Mouse (Mus musculus): ENCODE data around the gene Dntt. TPM values are rescaled to one million over a fixed set of nuclear protein-coding genes. Genes with fewer than 3 reads are reported as not detected.

Gene Dntt
- total and polyA plus RNA-seq, 3 experiments = not detected

GRCm38 (mm10) chr19:40995449-40996401 is 33.4 kb upstream of the Dntt start:
- ATAC-seq (ENCODE audit: extremely low read depth, insufficient number of reproducible peaks, low FRiP score, poor library complexity, severe bottlenecking) = no peak
- Histone ChIP-seq H3K4me1 (ENCODE audit: insufficient read depth, low read depth, low read length) (no peaks in the 10 kb centered on the region), H3K4me3 (ENCODE audit: low read depth, low read length) (no peak overlapping the region), H3K27me3 (ENCODE audit: insufficient read depth, low read length) (no peaks in the 10 kb centered on the region; the same call in none of the 2 replicates), H3K36me3 (replicated peaks) (no peaks in the 10 kb centered on the region), H3K9me3 (replicated peaks) (no peaks in the 10 kb centered on the region)
- DNase-seq (ENCODE audit: low spot score) = no peak
- TF ChIP-seq GATA1 (IDR thresholded peaks at IDR 0.05; ENCODE audit: borderline replicate concordance, low read length) (no peak), CTCF (IDR thresholded peaks at IDR 0.05; ENCODE audit: low read depth, low read length) (no peak), POLR2AphosphoS5 (IDR thresholded peaks at IDR 0.05; ENCODE audit: insufficient replicate concordance, low read depth, low read length) (no peak), GATA2 (IDR thresholded peaks at IDR 0.05; ENCODE audit: borderline replicate concordance, low read depth, low read length) (no peak), TAL1 (conservative IDR thresholded peaks at IDR 0.05; ENCODE audit: low read depth, low read length) (no peak)

DNA sequence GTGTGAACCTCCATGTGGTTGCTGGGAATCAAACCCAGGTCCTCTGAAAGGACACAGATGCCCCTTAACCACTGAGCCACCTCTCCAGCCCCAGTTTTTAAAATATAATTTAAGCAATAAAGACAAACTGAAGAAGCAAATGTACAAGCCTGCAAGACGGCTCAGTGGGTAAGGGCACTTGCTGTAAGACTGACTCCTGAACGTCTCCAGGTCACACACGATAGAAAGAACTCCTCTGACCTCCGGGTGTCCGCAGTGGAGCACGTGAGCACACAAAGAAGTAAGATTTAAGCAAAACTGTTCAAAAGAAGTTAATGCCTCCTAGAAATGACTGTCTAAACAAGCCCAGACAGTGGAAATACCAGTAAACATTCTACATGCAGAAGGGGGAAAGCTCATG is 32.4 kb upstream of the Dntt start:
- no peaks in the 10 kb centered on the region for H3K36me3 ChIP-seq (replicated peaks)
- peaks cover 2% of the 10 kb centered on the region for H3K27me3 ChIP-seq (ENCODE audit: insufficient read depth, low read length)
- H3K4me1 ChIP-seq (ENCODE audit: insufficient read depth, low read depth, low read length) = no peaks in the 10 kb centered on the region
- TF ChIP-seq TAL1 (conservative IDR thresholded peaks at IDR 0.05; ENCODE audit: low read depth, low read length) (no peak), GATA1 (IDR thresholded peaks at IDR 0.05; ENCODE audit: borderline replicate concordance, low read length) (no peak), GATA2 (IDR thresholded peaks at IDR 0.05; ENCODE audit: borderline replicate concordance, low read depth, low read length) (no peak), CTCF (IDR thresholded peaks at IDR 0.05; ENCODE audit: low read depth, low read length) (no peak), POLR2AphosphoS5 (IDR thresholded peaks at IDR 0.05; ENCODE audit: insufficient replicate concordance, low read depth, low read length) (no peak)
- DNase-seq (ENCODE audit: low spot score) = no peak
- ATAC-seq (ENCODE audit: extremely low read depth, insufficient number of reproducible peaks, low FRiP score, poor library complexity, severe bottlenecking) = no peak
- H3K4me3 ChIP-seq (ENCODE audit: low read depth, low read length) = no peak overlapping the region
- H3K9me3 ChIP-seq (replicated peaks) = no peaks in the 10 kb centered on the region

GRCm38 (mm10) chr19:40998469-40999170 is 30.5 kb upstream of the Dntt start:
- Histone ChIP-seq H3K4me3 (ENCODE audit: low read depth, low read length) (no peak overlapping the region), H3K27me3 (ENCODE audit: insufficient read depth, low read length) (peaks cover 2% of the 10 kb centered on the region), H3K36me3 (replicated peaks) (no peaks in the 10 kb centered on the region), H3K4me1 (ENCODE audit: insufficient read depth, low read depth, low read length) (no peaks in the 10 kb centered on the region), H3K9me3 (replicated peaks) (no peaks in the 10 kb centered on the region; the same call in 1 of the 2 replicates)
- DNase-seq (ENCODE audit: low spot score) = no peak
- no peak for TF ChIP-seq POLR2AphosphoS5 (IDR thresholded peaks at IDR 0.05; ENCODE audit: insufficient replicate concordance, low read depth, low read length)
- no peak for TF ChIP-seq GATA1 (IDR thresholded peaks at IDR 0.05; ENCODE audit: borderline replicate concordance, low read length)
- TF ChIP-seq TAL1 (conservative IDR thresholded peaks at IDR 0.05; ENCODE audit: low read depth, low read length) = no peak
- TF ChIP-seq GATA2 (IDR thresholded peaks at IDR 0.05; ENCODE audit: borderline replicate concordance, low read depth, low read length) = no peak
- TF ChIP-seq CTCF (IDR thresholded peaks at IDR 0.05; ENCODE audit: low read depth, low read length) = no peak
- no peak for ATAC-seq (ENCODE audit: extremely low read depth, insufficient number of reproducible peaks, low FRiP score, poor library complexity, severe bottlenecking)

GRCm38 (mm10) chr19:40999569-40999968 is 29.5 kb upstream of the Dntt start:
- no peak for DNase-seq (ENCODE audit: low spot score)
- no peaks in the 10 kb centered on the region; the same call in 1 of the 2 replicates for H3K9me3 ChIP-seq (replicated peaks)
- peaks cover 2% of the 10 kb centered on the region; the same call in 1 of the 2 replicates for H3K27me3 ChIP-seq (ENCODE audit: insufficient read depth, low read length)
- TF ChIP-seq TAL1 (conservative IDR thresholded peaks at IDR 0.05; ENCODE audit: low read depth, low read length) = no peak
- no peak for TF ChIP-seq GATA2 (IDR thresholded peaks at IDR 0.05; ENCODE audit: borderline replicate concordance, low read depth, low read length)
- TF ChIP-seq CTCF (IDR thresholded peaks at IDR 0.05; ENCODE audit: low read depth, low read length) = no peak
- no peak for TF ChIP-seq GATA1 (IDR thresholded peaks at IDR 0.05; ENCODE audit: borderline replicate concordance, low read length)
- TF ChIP-seq POLR2AphosphoS5 (IDR thresholded peaks at IDR 0.05; ENCODE audit: insufficient replicate concordance, low read depth, low read length) = no peak
- ATAC-seq (ENCODE audit: extremely low read depth, insufficient number of reproducible peaks, low FRiP score, poor library complexity, severe bottlenecking) = no peak
- no peaks in the 10 kb centered on the region for H3K4me1 ChIP-seq (ENCODE audit: insufficient read depth, low read depth, low read length)
- H3K36me3 ChIP-seq (replicated peaks) = no peaks in the 10 kb centered on the region
- no peak overlapping the region for H3K4me3 ChIP-seq (ENCODE audit: low read depth, low read length)

DNA sequence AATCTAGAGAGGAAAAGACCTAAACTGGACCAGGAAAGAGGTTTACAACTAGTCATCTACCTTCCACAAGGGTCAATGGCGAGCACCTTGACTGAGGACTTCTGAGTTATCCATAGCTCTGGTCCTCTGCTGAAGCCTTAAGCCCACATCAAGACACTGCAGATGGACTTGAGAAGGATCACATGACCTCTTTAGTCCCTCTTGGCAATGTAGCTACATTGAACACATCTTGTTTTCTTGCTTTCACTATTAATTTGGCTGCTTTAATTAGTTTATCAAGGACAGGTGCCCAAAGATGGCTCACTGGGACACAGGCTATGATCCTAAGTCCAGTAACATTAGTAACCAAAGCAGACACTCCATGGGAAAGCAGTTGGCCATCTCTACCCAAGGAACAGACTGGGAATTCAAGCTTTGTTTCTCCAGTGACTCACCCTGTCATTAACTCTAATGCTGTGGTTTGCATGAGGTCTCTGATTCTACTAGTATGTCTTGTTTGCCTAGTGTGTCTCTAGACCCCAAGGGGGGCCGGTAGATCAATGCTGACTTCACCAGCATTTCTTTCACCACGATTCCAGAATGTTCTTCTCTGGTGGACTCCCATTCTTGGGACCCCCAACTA is 25.3 kb upstream of the Dntt start:
- Histone ChIP-seq H3K36me3 (replicated peaks) (no peaks in the 10 kb centered on the region), H3K9me3 (replicated peaks) (no peaks in the 10 kb centered on the region; the same call in 1 of the 2 replicates), H3K27me3 (ENCODE audit: insufficient read depth, low read length) (peaks cover 11% of the 10 kb centered on the region), H3K4me3 (ENCODE audit: low read depth, low read length) (no peak overlapping the region), H3K4me1 (ENCODE audit: insufficient read depth, low read depth, low read length) (no peaks in the 10 kb centered on the region)
- ATAC-seq (ENCODE audit: extremely low read depth, insufficient number of reproducible peaks, low FRiP score, poor library complexity, severe bottlenecking) (no peak), DNase-seq (ENCODE audit: low spot score) (no peak)
- TF ChIP-seq GATA2 (IDR thresholded peaks at IDR 0.05; ENCODE audit: borderline replicate concordance, low read depth, low read length) (no peak), TAL1 (conservative IDR thresholded peaks at IDR 0.05; ENCODE audit: low read depth, low read length) (no peak), GATA1 (IDR thresholded peaks at IDR 0.05; ENCODE audit: borderline replicate concordance, low read length) (no peak)

Measured in G1E (cell line).